Mouse (Mus musculus) brain, embryonic 18.5 days (tissue): ENCODE measurements around the gene Inhbb.

Experiments used
- DNase-seq: peaks from one replicate; pipeline ENCODE4 v3.0.0-alpha.2; 2012; ENCODE audit warnings: low read depth, low spot score

Gene Inhbb

GRCm38 (mm10) chr1:119421576-119422421 is at the start of gene Inhbb:
Gene Inhbb, minus strand, starts transcription at chr1:119422248.
- no peak for DNase-seq

- DNase-seq = no peak
These were observed 41.3 kb upstream of the Inhbb start for GRCm38 (mm10) chr1:119463386-119463785.

DNA sequence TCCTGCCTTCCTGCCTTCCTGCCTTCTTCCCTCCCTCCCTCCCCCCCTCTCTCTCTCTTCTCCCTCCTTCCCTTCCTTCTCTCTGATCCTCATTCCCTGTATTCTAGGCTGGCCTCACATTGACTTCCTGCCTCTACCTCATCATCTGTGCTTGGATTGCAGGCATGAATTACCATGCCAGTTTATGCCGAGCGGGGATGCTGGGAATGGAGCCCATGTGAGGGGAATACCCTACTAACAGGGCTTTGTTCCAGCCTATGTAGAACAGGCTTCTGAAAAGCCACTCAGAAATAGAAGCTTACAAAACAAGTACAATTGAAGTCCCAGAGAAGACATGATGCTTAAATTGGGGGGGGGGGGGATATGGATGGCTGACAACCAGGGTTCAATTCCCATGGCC is 38.0 kb upstream of the Inhbb start:
- DNase-seq = no peak

DNA sequence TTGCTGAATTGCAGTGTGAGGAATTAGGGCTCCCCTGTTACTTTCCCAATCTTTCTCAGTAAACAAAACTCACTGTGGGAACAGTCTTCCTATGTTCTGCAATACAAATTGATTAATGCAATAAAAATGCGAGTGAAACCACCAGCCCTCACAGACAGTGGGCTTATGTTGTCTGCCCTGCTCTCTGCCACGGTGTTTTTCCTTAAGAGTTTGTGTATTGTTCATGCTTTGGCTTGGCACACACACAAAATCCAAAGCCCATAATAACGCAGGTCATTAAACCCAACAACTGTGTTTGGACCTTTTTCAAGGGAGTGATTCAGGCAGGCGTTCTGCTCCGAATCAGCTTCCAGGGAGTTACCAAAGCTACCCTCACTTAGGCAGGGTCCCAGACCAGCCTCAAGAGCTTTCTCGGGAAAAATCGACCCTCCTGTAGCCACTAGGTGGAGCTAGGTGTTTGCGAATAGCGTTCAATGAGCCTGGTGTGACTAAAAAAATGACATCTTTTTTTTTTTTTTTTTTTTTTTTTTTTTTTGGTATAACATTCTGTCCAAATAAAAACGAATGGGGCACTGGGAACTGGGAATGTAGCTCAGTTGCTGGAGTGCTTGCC is 36.1 kb upstream of the Inhbb start:
- peak; percentile 59 for DNase-seq

DNA sequence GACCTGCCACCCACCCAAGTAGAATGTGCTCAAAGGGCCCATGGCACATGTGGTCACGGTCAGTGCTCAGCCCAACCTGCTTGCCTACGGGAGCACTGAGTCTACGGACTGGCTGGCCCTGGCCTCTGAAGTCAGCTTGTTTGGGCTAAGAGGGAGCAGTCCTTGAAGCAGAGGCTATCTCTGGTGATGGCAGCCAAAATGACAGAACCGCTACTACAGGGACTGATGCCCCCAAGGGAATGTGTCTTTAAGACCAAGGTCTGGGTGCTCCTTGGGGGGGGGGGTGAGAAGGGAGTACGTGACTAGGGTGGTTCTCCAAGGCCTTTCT is 35.4 kb upstream of the Inhbb start:
- DNase-seq = no peak

DNA sequence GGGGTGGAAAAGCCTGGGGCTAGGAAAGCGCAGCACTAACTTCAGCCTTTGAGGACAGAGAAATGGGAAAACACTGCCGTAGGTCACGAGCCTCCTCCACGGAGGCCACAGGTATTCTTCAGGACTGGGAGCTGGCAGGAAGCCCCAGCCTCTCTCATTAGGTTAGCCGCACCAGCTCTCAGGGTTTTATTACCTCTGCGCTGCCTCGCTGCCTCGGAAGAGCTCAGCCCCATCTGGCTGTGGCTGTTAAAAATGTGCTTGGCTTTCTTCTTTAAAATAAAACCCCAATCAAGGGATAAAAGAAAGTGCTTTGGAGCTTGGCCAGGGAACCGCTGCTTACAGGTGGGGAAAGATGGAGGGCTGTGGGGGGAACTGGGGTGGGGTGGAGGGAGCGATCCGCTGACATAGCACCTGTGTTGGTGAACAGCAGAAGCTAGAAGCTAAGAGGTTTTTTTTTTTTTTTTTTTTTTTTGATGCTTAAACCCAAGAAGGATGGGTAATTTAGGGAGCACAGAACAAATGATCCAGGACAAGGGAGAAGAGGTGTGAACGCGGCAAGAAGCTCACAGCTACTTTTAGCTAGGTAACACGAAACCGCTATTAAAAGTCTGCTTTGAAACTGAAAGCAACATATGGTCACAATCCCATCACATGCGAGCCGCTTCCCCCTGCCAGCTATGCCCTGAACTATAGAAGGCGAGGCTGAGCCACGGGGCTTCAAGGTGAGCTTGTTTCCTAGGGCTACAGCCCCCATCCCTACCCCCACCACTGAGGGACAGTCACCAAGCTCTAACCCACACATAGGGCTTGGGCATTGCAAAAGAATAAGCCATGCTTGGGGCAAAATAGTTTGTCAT is 34.9 kb upstream of the Inhbb start:
- DNase-seq = no peak

DNA sequence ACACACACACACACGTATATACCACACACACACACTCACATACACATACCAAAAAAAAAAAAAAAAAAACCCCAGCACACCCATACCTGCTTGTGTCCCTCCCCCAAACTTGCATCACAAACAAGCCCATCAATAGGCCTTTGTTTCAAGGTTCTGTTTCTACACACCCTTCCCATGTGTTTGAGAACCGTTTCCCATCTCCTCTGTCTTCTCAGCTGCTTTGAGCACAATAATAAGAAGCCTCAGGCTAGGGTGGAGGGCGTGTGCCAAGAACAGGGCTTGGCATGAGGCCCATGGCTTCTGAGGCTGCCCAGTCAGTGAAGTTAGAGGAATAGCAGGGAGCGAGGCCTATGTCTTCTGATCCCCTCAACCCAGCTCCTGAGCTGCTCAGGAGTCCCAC is 31.7 kb upstream of the Inhbb start:
- DNase-seq = no peak

- no peak for DNase-seq
These were observed 29.4 kb upstream of the Inhbb start for GRCm38 (mm10) chr1:119451417-119451816.

GRCm38 (mm10) chr1:119450651-119451345 is 28.8 kb upstream of the Inhbb start:
- DNase-seq = no peak

DNA sequence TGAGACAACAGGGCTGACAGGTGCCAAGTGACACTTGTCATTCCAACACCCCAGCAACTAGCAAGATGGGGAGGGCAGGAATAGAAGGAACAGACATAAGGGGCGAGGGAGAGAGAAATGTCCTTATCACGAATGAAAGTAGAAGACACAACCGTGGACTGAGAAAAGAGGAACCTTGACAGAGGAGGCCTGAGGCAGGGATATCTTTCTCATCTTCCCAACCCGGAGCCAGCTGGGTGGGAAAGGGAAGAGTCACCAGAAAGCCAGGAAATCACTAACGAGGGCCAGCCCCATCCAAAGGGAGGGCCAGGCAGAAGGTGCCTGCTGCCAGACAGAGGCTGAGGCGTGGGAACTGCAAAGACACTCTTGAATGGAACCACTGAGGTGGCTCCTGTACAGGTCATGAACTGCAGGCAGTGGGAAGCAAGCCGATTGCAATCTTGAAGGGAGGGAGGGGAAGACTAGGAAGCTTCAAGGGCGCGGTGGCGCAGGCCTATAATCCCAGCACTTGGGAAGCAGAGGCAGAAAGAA is 24.8 kb upstream of the Inhbb start:
- DNase-seq = no peak

DNA sequence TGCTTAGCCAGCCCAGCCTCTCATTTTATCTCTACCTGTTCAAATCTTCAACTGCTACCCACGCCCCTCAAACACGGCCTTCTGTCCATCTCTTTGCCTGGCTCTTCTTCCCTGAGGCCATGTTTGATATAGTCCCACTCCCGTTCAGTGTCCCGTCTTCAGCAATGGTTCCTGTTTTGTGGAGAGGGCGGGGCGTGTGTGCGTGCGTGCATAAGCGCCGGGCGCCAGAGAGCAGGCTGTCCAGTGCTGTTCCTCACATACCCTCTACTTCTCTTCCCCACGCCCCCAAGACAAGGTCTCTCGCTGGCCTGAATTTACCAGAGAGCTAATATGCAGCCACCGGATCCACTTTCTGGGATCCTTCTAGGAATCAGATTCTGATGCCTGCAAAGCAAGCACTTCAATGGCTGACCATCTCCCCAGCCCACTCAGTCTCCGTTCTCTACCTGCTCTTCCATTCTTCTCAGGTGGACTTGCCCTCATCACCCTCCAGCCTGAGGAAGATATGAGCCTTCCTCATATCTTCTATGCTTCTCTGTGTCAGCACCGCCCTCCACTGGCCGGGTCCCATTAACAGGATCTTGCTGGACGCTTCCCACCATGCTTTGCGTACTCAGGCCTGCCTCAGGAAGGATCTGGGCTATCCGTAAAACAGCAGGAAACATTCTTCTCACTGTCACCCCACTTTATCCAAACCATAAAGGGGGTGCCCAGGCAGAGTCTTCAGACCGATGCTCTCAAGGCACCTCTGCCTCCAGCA is 21.7 kb upstream of the Inhbb start:
- DNase-seq = no peak

DNA sequence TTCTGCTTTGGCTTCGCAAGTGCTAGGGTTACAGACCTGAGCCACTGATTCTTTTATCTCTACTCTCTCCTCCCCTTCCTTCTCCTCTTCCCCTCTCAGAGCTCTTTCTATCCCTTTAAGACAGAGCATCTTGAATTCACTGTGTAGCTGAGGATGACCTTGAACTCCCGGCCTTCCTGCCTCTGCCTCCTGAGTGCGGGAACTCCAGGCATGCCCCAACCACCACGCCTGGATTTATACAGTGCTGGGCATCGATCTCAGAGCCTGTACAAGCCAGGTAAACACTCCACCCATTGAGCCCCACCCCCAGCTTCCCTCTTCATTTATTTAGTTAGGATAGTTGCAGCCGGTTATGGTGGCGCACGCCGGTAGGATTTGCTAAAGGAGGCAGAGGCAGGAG is 20.9 kb upstream of the Inhbb start:
- DNase-seq = no peak

DNA sequence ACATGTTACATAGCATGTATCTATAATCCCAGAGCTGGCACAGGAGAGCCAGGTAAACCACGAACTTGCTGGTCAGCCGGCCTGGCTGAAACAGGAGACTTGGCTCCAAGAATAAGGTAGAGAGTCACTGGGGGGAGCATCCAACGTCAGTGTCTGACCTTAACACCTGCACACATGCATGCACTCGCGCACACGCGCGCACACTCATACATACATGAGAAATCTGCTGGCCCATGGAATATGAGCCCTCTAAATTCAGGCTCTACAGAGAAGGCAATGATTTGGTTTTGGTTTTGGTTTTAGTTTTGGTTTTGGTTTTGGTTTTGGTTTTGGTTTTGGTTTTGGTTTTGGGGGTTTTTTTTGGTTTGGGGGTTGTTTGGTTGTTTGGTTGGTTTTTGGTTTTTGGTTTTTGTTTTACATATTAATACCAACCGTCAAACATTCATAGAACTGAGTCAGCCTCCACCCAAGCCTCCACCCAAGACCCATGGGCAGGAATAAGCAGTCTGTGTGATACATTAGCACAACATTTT is 16.1 kb upstream of the Inhbb start:
- DNase-seq = no peak

GRCm38 (mm10) chr1:119437401-119437800 is 15.4 kb upstream of the Inhbb start:
- no peak for DNase-seq

GRCm38 (mm10) chr1:119424141-119424860 is 2.3 kb upstream of the Inhbb start:
- DNase-seq = no peak

DNA sequence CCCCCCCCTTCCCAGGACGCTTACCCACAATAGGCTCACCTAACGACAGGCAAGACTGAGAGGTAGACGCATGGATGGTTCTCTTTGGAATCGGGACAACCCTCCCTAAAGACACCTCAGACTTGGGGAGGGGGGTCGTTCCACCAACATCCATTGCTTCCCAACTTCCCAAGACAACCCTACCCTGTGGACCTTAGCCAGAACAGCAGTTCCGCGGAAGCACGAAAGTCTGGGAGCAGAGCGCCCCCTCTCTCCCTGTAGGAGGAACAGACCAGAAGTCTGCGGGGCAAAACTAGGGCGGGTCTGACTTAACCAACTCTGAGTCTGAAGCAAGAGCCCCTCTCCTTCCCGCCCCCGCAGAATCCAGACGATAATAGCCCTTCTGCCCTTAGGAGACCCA is 1.5 kb upstream of the Inhbb start:
- DNase-seq = no peak

DNA sequence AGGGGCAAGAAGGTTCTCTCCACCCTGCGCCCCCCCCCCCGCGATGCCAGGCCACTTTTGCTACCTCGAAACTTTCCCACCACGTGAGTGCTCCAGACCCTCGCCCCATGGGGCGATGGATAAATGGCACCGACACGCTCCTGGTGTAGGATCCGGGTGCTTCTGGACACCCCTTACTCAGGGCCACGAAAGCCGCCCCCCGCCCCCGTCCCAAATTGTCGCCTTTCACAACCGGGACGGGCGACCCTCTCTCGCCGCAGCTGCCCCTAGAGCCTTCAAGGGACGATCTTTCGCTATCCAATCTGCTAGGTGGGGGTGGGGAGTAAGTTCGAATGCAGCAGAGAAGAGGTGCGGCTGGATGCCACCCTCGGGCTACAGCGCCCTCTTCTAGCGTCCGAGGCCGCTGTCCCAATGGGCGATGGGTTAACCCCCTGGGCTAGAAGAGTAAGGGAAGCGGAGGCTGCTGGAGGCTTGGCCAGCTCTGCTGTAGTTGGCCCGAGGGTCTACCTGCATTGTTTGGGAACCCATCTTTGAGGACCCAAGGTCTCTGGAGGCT is 490 bp upstream of the Inhbb start:
- DNase-seq = no peak

GRCm38 (mm10) chr1:119420984-119421575 is 968 bp downstream of the Inhbb start:
- DNase-seq = no peak
